In genomic region chr1:189402223-189402943, GRCm38 (mm10) we compare ENCODE assay signal across 9 mouse cellular contexts. TPM values are rescaled to one million over a fixed set of nuclear protein-coding genes. Genes with fewer than 3 reads are reported as not detected.
DNase-seq lines count a peak whose midpoint lies in the region; ATAC-seq and TF ChIP-seq lines count a peak whose summit lies in the region.
"Had no signal": no experiment of that assay in that cellular context is flagged by ENCODE, and none has a peak within 500 bp of the region (broad histone marks: within the 10 kb centered on the region; RNA-seq: fewer than 3 reads in every experiment).

Gene Kcnk2 (minus strand): TSS chr1:189402273.

- 14% methylated on average over 14 of the region's 14 CpGs for WGBS in embryonic facial prominence, embryonic 12.5 days
- WGBS in hindbrain, postnatal 0 days, result 58% methylated on average over 14 of the region's 14 CpGs
- WGBS in midbrain, embryonic 16.5 days, result 46% methylated on average over 14 of the region's 14 CpGs

- H3K4me3 ChIP-seq in left cerebral cortex, adult 2 months, result no peak within 1 kb of the TSS
- 0 out of 2 replicates have a peak within 1 kb of the TSS, but pooled peaks have one; percentile 9 for H3K4me3 ChIP-seq in embryonic facial prominence, embryonic 12.5 days
- no peak within 1 kb of the TSS for H3K4me3 ChIP-seq in hindbrain, postnatal 0 days (ENCODE audit: low read length)
- no peak within 1 kb of the TSS for H3K4me3 ChIP-seq in midbrain, embryonic 16.5 days (ENCODE audit: low read depth, low read length)

- intact Hi-C loops in left cerebral cortex, adult 2 months (cut with DNase I), result no loop called here

- H3K27ac ChIP-seq in left cerebral cortex, adult 2 months, result 0 out of 2 replicates have a peak within 1 kb of the TSS, but pooled peaks have one; percentile 28
- peak within 1 kb of the TSS; percentile 65; the same call in 1 of the 2 replicates for H3K27ac ChIP-seq in embryonic facial prominence, embryonic 12.5 days
- H3K27ac ChIP-seq in hindbrain, postnatal 0 days, result no peak within 1 kb of the TSS
- no peak within 1 kb of the TSS for H3K27ac ChIP-seq in midbrain, embryonic 16.5 days (ENCODE audit: low read length)

- no peaks in the 10 kb centered on the region for H3K9me3 ChIP-seq in embryonic facial prominence, embryonic 12.5 days
- H3K9me3 ChIP-seq in hindbrain, postnatal 0 days (ENCODE audit: low read length), result no peaks in the 10 kb centered on the region
- H3K9me3 ChIP-seq in midbrain, embryonic 16.5 days (replicated peaks; ENCODE audit: control insufficient read depth, low read length, poor library complexity, severe bottlenecking), result no peaks in the 10 kb centered on the region

- DNase-seq in left cerebral cortex, adult 2 months (ENCODE audit: extremely low spot score in 1 of 2, low spot score in 2 of 2), result no peak
- no peak for DNase-seq in left cerebral cortex, adult 9 months (ENCODE audit: low spot score in 2 of 2)
- no peak for DNase-seq in hindbrain, postnatal 0 days (ENCODE audit: low spot score)
- DNase-seq in ovary, postnatal 14 days (ENCODE audit: low spot score), result no peak
- DNase-seq in spleen, postnatal 36 days (ENCODE audit: low spot score in 2 of 2), result no peak
- DNase-seq in gastrocnemius, postnatal 10 days, result no peak
- DNase-seq: heart, adult 18-20 months had no signal

- no peaks in the 10 kb centered on the region for H3K36me3 ChIP-seq in embryonic facial prominence, embryonic 12.5 days
- no peaks in the 10 kb centered on the region for H3K36me3 ChIP-seq in hindbrain, postnatal 0 days (ENCODE audit: insufficient read depth, low read length)
- no peaks in the 10 kb centered on the region for H3K36me3 ChIP-seq in midbrain, embryonic 16.5 days (ENCODE audit: control insufficient read depth, insufficient read depth, low read length)

- TF ChIP-seq CTCF in left cerebral cortex, adult 2 months (IDR thresholded peaks at IDR 0.05), result no peak
- no peak for TF ChIP-seq CTCF in hindbrain, postnatal 0 days (IDR thresholded peaks at IDR 0.05; ENCODE audit: low read depth)

- H3K27me3 ChIP-seq in embryonic facial prominence, embryonic 12.5 days, result no peaks in the 10 kb centered on the region
- H3K27me3 ChIP-seq in hindbrain, postnatal 0 days (ENCODE audit: insufficient read depth, low read length), result no peaks in the 10 kb centered on the region
- H3K27me3 ChIP-seq in midbrain, embryonic 16.5 days (ENCODE audit: control insufficient read depth, insufficient read depth, low read depth, low read length), result no peaks in the 10 kb centered on the region

- H3K9ac ChIP-seq in embryonic facial prominence, embryonic 12.5 days, result no peak within 1 kb of the TSS
- H3K9ac ChIP-seq in hindbrain, postnatal 0 days (replicated peaks; ENCODE audit: low read length), result no peak within 1 kb of the TSS
- H3K9ac ChIP-seq in midbrain, embryonic 16.5 days (ENCODE audit: low read depth, low read length), result no peak within 1 kb of the TSS

- peak within 1 kb of the TSS; percentile 39 for H3K4me2 ChIP-seq in embryonic facial prominence, embryonic 12.5 days (replicated peaks)
- 0 out of 2 replicates have a peak within 1 kb of the TSS, but pooled peaks have one; percentile 8 for H3K4me2 ChIP-seq in hindbrain, postnatal 0 days (ENCODE audit: low read depth, low read length)
- H3K4me2 ChIP-seq in midbrain, embryonic 16.5 days (ENCODE audit: low read length), result peak within 1 kb of the TSS; percentile 7; the same call in 1 of the 2 replicates

- H3K4me1 ChIP-seq in embryonic facial prominence, embryonic 12.5 days, result peaks cover 22% of the 10 kb centered on the region
- H3K4me1 ChIP-seq in hindbrain, postnatal 0 days (ENCODE audit: insufficient read depth, low read length), result no peaks in the 10 kb centered on the region
- peaks cover 2% of the 10 kb centered on the region; the same call in 1 of the 2 replicates for H3K4me1 ChIP-seq in midbrain, embryonic 16.5 days (ENCODE audit: control insufficient read depth, insufficient read depth, low read length)

- ATAC-seq in embryonic facial prominence, embryonic 12.5 days (ENCODE audit: insufficient number of reproducible peaks, insufficient read depth, low FRiP score, low TSS enrichment), result no peak
- ATAC-seq in hindbrain, postnatal 0 days, result no peak
- ATAC-seq in midbrain, embryonic 16.5 days, result no peak

RNA-seq across cellular contexts. Expression of gene Kcnk2, which starts in this region (rescaled TPM):
- 10 to 100 TPM; 57.9 to 61.5 TPM for total RNA-seq in left cerebral cortex, adult 2 months (2021)
- 6.3 and 6.6 TPM in 2 replicates for polyA plus RNA-seq in embryonic facial prominence, embryonic 12.5 days (2016; fragmentation: Nextera tagmentation; extraction: Ambion mirVana)
- 16.2 and 17.1 TPM in 2 replicates for total RNA-seq in hindbrain, postnatal 0 days (2014; rRNA removed)
- polyA plus RNA-seq in hindbrain, postnatal 0 days (2015; fragmentation: Nextera tagmentation; extraction: Ambion mirVana), result 13.2 and 13.5 TPM in 2 replicates
- 23.5 and 24.0 TPM in 2 replicates for polyA plus RNA-seq in midbrain, embryonic 16.5 days (2015; fragmentation: Nextera tagmentation; extraction: Ambion mirVana)
- 1 to 10 TPM; 2.8 to 3.2 TPM for total RNA-seq in gastrocnemius, postnatal 10 days (2021)

Comparison
In these comparisons a context has a peak if more than half of its experiments do, and no peak if none do; other contexts are left out.
1. H3K27ac ChIP-seq: peak in left cerebral cortex, adult 2 months (single experiment) and embryonic facial prominence, embryonic 12.5 days (single experiment); none in hindbrain, postnatal 0 days (single experiment) and midbrain, embryonic 16.5 days (single experiment).
2. Peak in every context shown above with its lines, with median percentiles within 50 percentile points of each other: H3K4me2 ChIP-seq.